Mouse (Mus musculus) testis, adult 2 months (tissue): ENCODE measurements around the gene Pvrig.

Source experiments
- CTCF ChIP-seq: fragments of 200-500 bp; IDR thresholded peaks from 2 replicates; pipeline ENCODE4 v1.5.1; 2012; ENCODE audit warnings: low read depth, mild to moderate bottlenecking, inconsistent platforms, low read length, moderate library complexity; ENCODE audit not compliant: control insufficient read depth, insufficient read depth, insufficient replicate concordance
- POLR2A ChIP-seq: fragments of 200-500 bp; IDR thresholded peaks from 2 replicates; pipeline ENCODE4 v1.6.1; 2012; ENCODE audit warnings: low read depth, mild to moderate bottlenecking, inconsistent platforms, low read length, moderate library complexity; ENCODE audit not compliant: control insufficient read depth

DNA sequence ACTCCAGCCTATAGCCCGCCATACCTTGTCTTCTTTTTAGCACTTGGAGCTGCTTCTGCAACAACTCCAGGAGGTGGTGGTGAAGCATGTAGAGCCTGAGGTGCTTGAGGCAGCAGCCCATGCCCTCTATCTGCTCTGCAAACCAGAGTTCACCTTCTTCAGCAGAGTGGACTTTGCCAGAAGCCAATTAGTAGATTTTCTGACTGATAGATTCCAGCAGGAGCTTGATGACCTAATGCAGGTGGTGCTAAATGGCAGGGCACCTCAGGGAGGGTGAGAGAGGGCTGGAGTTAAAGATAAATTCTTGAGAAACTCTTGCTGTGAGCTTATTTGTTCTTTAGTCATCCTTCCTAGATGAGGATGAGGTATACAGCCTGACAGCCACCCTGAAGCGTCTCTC, 42.1 kb upstream of the Pvrig start:
- TF ChIP-seq POLR2A = no peak
- TF ChIP-seq CTCF = no peak
